Mouse (Mus musculus): ENCODE measurements around the gene Frmd8. TPM values are rescaled to one million over a fixed set of nuclear protein-coding genes. Genes with fewer than 3 reads are reported as not detected.
A peak's percentile ranks its signal among the peaks of the same experiment; 100 is the strongest.

The Frmd8 gene
- polyA plus RNA-seq, 1 experiment from 2014 or later, result 37.4 TPM

DNA sequence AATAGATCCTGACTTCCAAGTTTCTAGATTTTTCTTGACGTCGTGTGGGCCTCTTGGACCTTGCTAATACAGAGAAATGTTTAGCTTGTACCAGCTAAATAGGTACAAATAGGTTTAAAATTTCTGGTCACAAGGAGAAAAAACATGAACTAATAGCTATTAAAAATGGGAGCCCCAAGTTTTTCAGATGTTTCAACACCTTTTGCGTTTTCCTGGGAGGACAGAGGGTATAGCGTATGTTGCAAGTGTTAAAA, 72.4 kb downstream of the Frmd8 start:
- no peaks in the 10 kb centered on the region for H3K9me3 ChIP-seq (replicated peaks)
- H3K4me2 ChIP-seq (replicated peaks), result peak overlapping the region; percentile 87
- no peaks in the 10 kb centered on the region for H3K27me3 ChIP-seq
- 1% methylated on average over 4 of the region's 4 CpGs for WGBS
- peak overlapping the region; percentile 73 for H3K4me3 ChIP-seq (replicated peaks)
- H3K36me3 ChIP-seq, result peaks cover 12% of the 10 kb centered on the region; the same call in 1 of the 2 replicates
- H3K27ac ChIP-seq (replicated peaks), result peak overlapping the region; percentile 100
- peak overlapping the region; percentile 71 for H3K9ac ChIP-seq
- no peak for ATAC-seq (ENCODE audit: insufficient number of reproducible peaks, low FRiP score, low TSS enrichment, low read depth)
- peaks cover 35% of the 10 kb centered on the region for H3K4me1 ChIP-seq

DNA sequence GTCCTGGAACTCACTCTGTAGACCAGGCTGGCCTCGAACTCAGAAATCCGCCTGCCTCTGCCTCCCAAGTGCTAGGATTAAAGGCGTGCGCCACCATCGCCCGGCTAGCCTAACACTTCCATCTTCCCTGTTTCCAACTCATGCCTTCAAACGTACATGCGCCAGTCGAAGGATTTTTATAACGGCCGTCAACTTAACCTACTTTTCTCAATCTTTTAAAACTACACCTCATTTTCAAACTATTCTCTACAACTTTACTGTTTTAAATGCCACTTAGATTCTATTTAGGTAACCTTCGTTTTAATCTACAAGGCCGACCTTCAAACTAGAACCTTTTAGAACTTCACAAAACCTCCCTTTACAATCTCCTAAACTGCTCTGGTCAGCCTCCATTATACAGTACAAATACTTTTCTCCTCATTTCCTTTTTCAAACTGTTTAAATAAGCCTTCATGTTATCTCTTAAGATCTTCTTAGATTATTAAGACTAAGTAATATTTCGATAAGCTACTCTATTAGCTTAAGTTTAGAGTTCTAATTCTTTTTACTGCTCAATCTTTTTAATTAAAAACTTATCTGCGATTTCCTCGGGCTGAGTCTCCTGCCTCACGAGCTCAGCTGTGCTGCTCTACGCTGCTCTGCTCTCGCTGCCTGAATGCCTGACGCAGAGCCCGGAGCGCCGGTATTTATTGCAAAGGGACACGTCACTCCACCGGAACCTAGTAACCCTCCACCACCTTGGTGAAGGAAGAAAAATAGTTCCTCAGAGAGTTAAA, 72.9 kb downstream of the Frmd8 start:
- peak overlapping the region; percentile 93 for H3K9ac ChIP-seq
- H3K27ac ChIP-seq (replicated peaks), result peak overlapping the region; percentile 100
- H3K9me3 ChIP-seq (replicated peaks), result no peaks in the 10 kb centered on the region
- peak; percentile 63; the same call in 1 of the 2 replicates for ATAC-seq (ENCODE audit: insufficient number of reproducible peaks, low FRiP score, low TSS enrichment, low read depth)
- peak overlapping the region; percentile 87 for H3K4me2 ChIP-seq (replicated peaks)
- under 1% methylated on average over 25 of the region's 25 CpGs for WGBS
- H3K4me1 ChIP-seq, result peaks cover 38% of the 10 kb centered on the region
- no peaks in the 10 kb centered on the region for H3K27me3 ChIP-seq
- peaks cover 17% of the 10 kb centered on the region; the same call in 1 of the 2 replicates for H3K36me3 ChIP-seq
- peak overlapping the region; percentile 73 for H3K4me3 ChIP-seq (replicated peaks)

GRCm38 (mm10) chr19:5801432-5801964, 73.6 kb downstream of the Frmd8 start:
- WGBS, result 3% methylated on average over 3 of the region's 3 CpGs
- H3K4me1 ChIP-seq, result peaks cover 39% of the 10 kb centered on the region
- ATAC-seq (ENCODE audit: insufficient number of reproducible peaks, low FRiP score, low TSS enrichment, low read depth), result no peak

GRCm38 (mm10) chr19:5800632-5801431, 74.2 kb downstream of the Frmd8 start:
- H3K9ac ChIP-seq, result peak overlapping the region; percentile 93
- H3K4me2 ChIP-seq (replicated peaks), result peak overlapping the region; percentile 87
- no peaks in the 10 kb centered on the region for H3K27me3 ChIP-seq
- H3K36me3 ChIP-seq, result peaks cover 31% of the 10 kb centered on the region
- 0% methylated on average over 19 of the region's 19 CpGs for WGBS
- H3K4me1 ChIP-seq, result peaks cover 40% of the 10 kb centered on the region
- peak overlapping the region; percentile 73 for H3K4me3 ChIP-seq (replicated peaks)
- ATAC-seq (ENCODE audit: insufficient number of reproducible peaks, low FRiP score, low TSS enrichment, low read depth), result no peak
- peak overlapping the region; percentile 85 for H3K27ac ChIP-seq (replicated peaks)
- H3K9me3 ChIP-seq (replicated peaks), result no peaks in the 10 kb centered on the region

More at GRCm38 (mm10) chr19:5801432-5801964, 73.6 kb downstream of the Frmd8 start:
- Histone ChIP-seq H3K9ac (peak overlapping the region; percentile 93), H3K9me3 (replicated peaks) (no peaks in the 10 kb centered on the region), H3K27ac (replicated peaks) (peak overlapping the region; percentile 100), H3K36me3 (peaks cover 24% of the 10 kb centered on the region), H3K4me3 (replicated peaks) (peak overlapping the region; percentile 73), H3K4me2 (replicated peaks) (peak overlapping the region; percentile 87), H3K27me3 (no peaks in the 10 kb centered on the region)

GRCm38 (mm10) chr19:5800350-5800631, 74.8 kb downstream of the Frmd8 start:
- Histone ChIP-seq H3K27ac (replicated peaks) (peak overlapping the region; percentile 85), H3K36me3 (peaks cover 37% of the 10 kb centered on the region), H3K9ac (peak overlapping the region; percentile 93), H3K4me3 (replicated peaks) (peak overlapping the region; percentile 73), H3K4me2 (replicated peaks) (peak overlapping the region; percentile 87), H3K27me3 (no peaks in the 10 kb centered on the region), H3K9me3 (replicated peaks) (no peaks in the 10 kb centered on the region), H3K4me1 (peaks cover 41% of the 10 kb centered on the region)
- WGBS, result 2% methylated on average over 2 of the region's 2 CpGs
- no peak for ATAC-seq (ENCODE audit: insufficient number of reproducible peaks, low FRiP score, low TSS enrichment, low read depth)

Other genes starting within 250 kb of the Frmd8 start
- 61.4 and 62.4 TPM in 2 replicates for gene Rela, start 237.8 kb downstream of the Frmd8 start, polyA plus RNA-seq (2015; fragmentation: Nextera tagmentation; extraction: Ambion mirVana)
- gene Sipa1, start 211.6 kb downstream of the Frmd8 start, polyA plus RNA-seq (2015; fragmentation: Nextera tagmentation; extraction: Ambion mirVana), result 29.4 and 30.4 TPM in 2 replicates
- 27.1 and 30.0 TPM in 2 replicates for gene Map3k11, start 186.5 kb downstream of the Frmd8 start, polyA plus RNA-seq (2015; fragmentation: Nextera tagmentation; extraction: Ambion mirVana)
- gene Pcnx3, start 186.4 kb downstream of the Frmd8 start, polyA plus RNA-seq (2015; fragmentation: Nextera tagmentation; extraction: Ambion mirVana), result 24.6 and 26.6 TPM in 2 replicates
- gene Kcnk7, start 170.9 kb downstream of the Frmd8 start, polyA plus RNA-seq (2015; fragmentation: Nextera tagmentation; extraction: Ambion mirVana), result 3.8 TPM in 2 replicates
- 32.4 and 35.9 TPM in 2 replicates for gene Ehbp1l1, start 149.0 kb downstream of the Frmd8 start, polyA plus RNA-seq (2015; fragmentation: Nextera tagmentation; extraction: Ambion mirVana)
- 110 and 111 TPM in 2 replicates for gene Fam89b, start 145.6 kb downstream of the Frmd8 start, polyA plus RNA-seq (2015; fragmentation: Nextera tagmentation; extraction: Ambion mirVana)
- 52.5 and 53.5 TPM in 2 replicates for gene Ltbp3, start 134.4 kb downstream of the Frmd8 start, polyA plus RNA-seq (2015; fragmentation: Nextera tagmentation; extraction: Ambion mirVana)
- gene Scyl1, start 103.9 kb downstream of the Frmd8 start, polyA plus RNA-seq (2015; fragmentation: Nextera tagmentation; extraction: Ambion mirVana), result 81.4 and 81.8 TPM in 2 replicates
- 5.9 and 7.5 TPM in 2 replicates for gene Slc25a45, start 2.5 kb upstream of the Frmd8 start, polyA plus RNA-seq (2015; fragmentation: Nextera tagmentation; extraction: Ambion mirVana)
- gene Tigd3, start 18.9 kb upstream of the Frmd8 start, polyA plus RNA-seq (2015; fragmentation: Nextera tagmentation; extraction: Ambion mirVana), result 3.4 and 3.6 TPM in 2 replicates
- gene Dpf2, start 37.7 kb upstream of the Frmd8 start, polyA plus RNA-seq (2015; fragmentation: Nextera tagmentation; extraction: Ambion mirVana), result 144 and 167 TPM in 2 replicates
- 11.0 TPM in 2 replicates for gene Cdc42ep2, start 49.5 kb upstream of the Frmd8 start, polyA plus RNA-seq (2015; fragmentation: Nextera tagmentation; extraction: Ambion mirVana)
- 59.6 and 65.4 TPM in 2 replicates for gene Pola2, start 88.9 kb upstream of the Frmd8 start, polyA plus RNA-seq (2015; fragmentation: Nextera tagmentation; extraction: Ambion mirVana)
- gene Slc22a20, start 110.9 kb upstream of the Frmd8 start, polyA plus RNA-seq (2015; fragmentation: Nextera tagmentation; extraction: Ambion mirVana), result not detected in 2 replicates
- gene Capn1, start 140.6 kb upstream of the Frmd8 start, polyA plus RNA-seq (2015; fragmentation: Nextera tagmentation; extraction: Ambion mirVana), result 22.1 and 22.4 TPM in 2 replicates
- 34.2 and 39.8 TPM in 2 replicates for gene Syvn1, start 171.3 kb upstream of the Frmd8 start, polyA plus RNA-seq (2015; fragmentation: Nextera tagmentation; extraction: Ambion mirVana)
- gene Mrpl49, start 182.5 kb upstream of the Frmd8 start, polyA plus RNA-seq (2015; fragmentation: Nextera tagmentation; extraction: Ambion mirVana), result 66.8 and 67.1 TPM in 2 replicates
- 809 and 853 TPM in 2 replicates for gene Fau, start 182.6 kb upstream of the Frmd8 start, polyA plus RNA-seq (2015; fragmentation: Nextera tagmentation; extraction: Ambion mirVana)
- 37.1 and 41.1 TPM in 2 replicates for gene Znhit2, start 185.9 kb upstream of the Frmd8 start, polyA plus RNA-seq (2015; fragmentation: Nextera tagmentation; extraction: Ambion mirVana)
- 21.7 and 24.6 TPM in 2 replicates for gene Tm7sf2, start 193.1 kb upstream of the Frmd8 start, polyA plus RNA-seq (2015; fragmentation: Nextera tagmentation; extraction: Ambion mirVana)
- gene Vps51, start 202.0 kb upstream of the Frmd8 start, polyA plus RNA-seq (2015; fragmentation: Nextera tagmentation; extraction: Ambion mirVana), result 75.9 and 76.4 TPM in 2 replicates
- gene Tmem262, start 204.8 kb upstream of the Frmd8 start, polyA plus RNA-seq (2015; fragmentation: Nextera tagmentation; extraction: Ambion mirVana), result not detected in 2 replicates
- 1.9 and 2.1 TPM in 2 replicates for gene Gm28374, start 207.0 kb upstream of the Frmd8 start, polyA plus RNA-seq (2015; fragmentation: Nextera tagmentation; extraction: Ambion mirVana)
- gene Zfpl1, start 209.7 kb upstream of the Frmd8 start, polyA plus RNA-seq (2015; fragmentation: Nextera tagmentation; extraction: Ambion mirVana), result 86.9 and 90.9 TPM in 2 replicates
- 27.7 and 29.0 TPM in 2 replicates for gene Cdca5, start 209.7 kb upstream of the Frmd8 start, polyA plus RNA-seq (2015; fragmentation: Nextera tagmentation; extraction: Ambion mirVana)
- not detected in 2 replicates for gene AC131692.1, start 219.1 kb upstream of the Frmd8 start, polyA plus RNA-seq (2015; fragmentation: Nextera tagmentation; extraction: Ambion mirVana)
- gene Naaladl1, start 230.5 kb upstream of the Frmd8 start, polyA plus RNA-seq (2015; fragmentation: Nextera tagmentation; extraction: Ambion mirVana), result 0.25 TPM in 2 replicates
- gene Sac3d1, start 243.4 kb upstream of the Frmd8 start, polyA plus RNA-seq (2015; fragmentation: Nextera tagmentation; extraction: Ambion mirVana), result 48.4 and 48.6 TPM in 2 replicates